Mouse (Mus musculus) erythroid progenitor cell, adult 5-6 weeks (primary cell): Measurements from ENCODE around the gene Sord. TPM values are rescaled to one million over a fixed set of nuclear protein-coding genes. Genes with fewer than 3 reads are reported as not detected.
A peak's percentile ranks its signal among the peaks of the same experiment; 100 is the strongest.

Experiments used
- ATAC-seq: replicated peaks from 2 replicates; pipeline ENCODE4 v1.8.0; 2016; ENCODE audit warnings: moderate number of reproducible peaks, mild to moderate bottlenecking, moderate TSS enrichment, inconsistent platforms; ENCODE audit not compliant: poor library complexity, low FRiP score, severe bottlenecking
- total RNA-seq, 2 experiments: library from RNA; stranded (forward) in 1 of 2; stranded (reverse) in 1 of 2; fragments of 150-400 nt in 1 of 2; fragments of 186-747, 209-891 nt in 1 of 2; gene quantifications; 2 replicates each; pipeline versions ENCODE4 v1.2.3 to v1.2.4; 2015 to 2017; ENCODE audit warnings: low replicate concordance in 2 of 2

Sord gene
- total RNA-seq, 2 experiments from 2014 or later = 29.5 to 32.3 TPM

- ATAC-seq = no peak
Measured at GRCm38 (mm10) chr2:122300656-122301020, 66.1 kb downstream of the Sord start.

- no peak for ATAC-seq
Measured at GRCm38 (mm10) chr2:122301081-122301920, 66.8 kb downstream of the Sord start.

- ATAC-seq = no peak
Measured at GRCm38 (mm10) chr2:122301921-122302573, 67.5 kb downstream of the Sord start.

- ATAC-seq = peak; percentile 68; the same call in 1 of the 2 replicates
Measured at GRCm38 (mm10) chr2:122302574-122303241, 68.2 kb downstream of the Sord start.

GRCm38 (mm10) chr2:122304544-122304943, 70.0 kb downstream of the Sord start:
- ATAC-seq = no peak

GRCm38 (mm10) chr2:122305097-122305892, 70.7 kb downstream of the Sord start:
- ATAC-seq = no peak

- no peak for ATAC-seq
Measured at GRCm38 (mm10) chr2:122306184-122306583, 71.6 kb downstream of the Sord start.

- no peak for ATAC-seq
Measured at GRCm38 (mm10) chr2:122309647-122310046, 75.1 kb downstream of the Sord start.

GRCm38 (mm10) chr2:122311561-122311960, 77.0 kb downstream of the Sord start:
- ATAC-seq = no peak

- ATAC-seq = peak; percentile 61; the same call in 1 of the 2 replicates
Measured at GRCm38 (mm10) chr2:122312722-122313417, 78.3 kb downstream of the Sord start.

GRCm38 (mm10) chr2:122313536-122313935, 79.0 kb downstream of the Sord start, which contains the start of gene Duoxa1:
Gene Duoxa1, minus strand, starts transcription at chr2:122313730.
- ATAC-seq = no peak

Other genes starting within 250 kb of the Sord start
- gene Eif3j1, start 206.2 kb upstream of the Sord start, total RNA-seq (2015; ENCODE audit: low replicate concordance) = 15.5 and 21.6 TPM in 2 replicates
- gene Eif3j1, start 206.2 kb upstream of the Sord start, total RNA-seq (2017; ENCODE audit: low replicate concordance) = 25.6 and 31.8 TPM in 2 replicates
- gene Spg11, start 116.4 kb upstream of the Sord start, total RNA-seq (2015; ENCODE audit: low replicate concordance) = 3.2 and 5.0 TPM in 2 replicates
- gene Spg11, start 116.4 kb upstream of the Sord start, total RNA-seq (2017; ENCODE audit: low replicate concordance) = 6.1 and 6.2 TPM in 2 replicates
- gene B2m, start 87.1 kb upstream of the Sord start, total RNA-seq (2015; ENCODE audit: low replicate concordance) = 1,990 and 2,125 TPM in 2 replicates
- gene B2m, start 87.1 kb upstream of the Sord start, total RNA-seq (2017; ENCODE audit: low replicate concordance) = 900 and 923 TPM in 2 replicates
- gene Trim69, start 74.0 kb upstream of the Sord start, total RNA-seq (2015; ENCODE audit: low replicate concordance) = 1.4 TPM in 1 of 2 replicates, not detected in the other
- gene Trim69, start 74.0 kb upstream of the Sord start, total RNA-seq (2017; ENCODE audit: low replicate concordance) = 1.7 TPM in 1 of 2 replicates, not detected in the other
- gene Patl2, start 48.6 kb upstream of the Sord start, total RNA-seq (2015; ENCODE audit: low replicate concordance) = not detected in 2 replicates
- not detected in 2 replicates for gene Patl2, start 48.6 kb upstream of the Sord start, total RNA-seq (2017; ENCODE audit: low replicate concordance)
- not detected in 2 replicates for gene Terb2, start 48.5 kb upstream of the Sord start, total RNA-seq (2015; ENCODE audit: low replicate concordance)
- gene Terb2, start 48.5 kb upstream of the Sord start, total RNA-seq (2017; ENCODE audit: low replicate concordance) = not detected in 2 replicates
- gene Duox2, start 63.7 kb downstream of the Sord start, total RNA-seq (2015; ENCODE audit: low replicate concordance) = not detected in 2 replicates
- gene Duox2, start 63.7 kb downstream of the Sord start, total RNA-seq (2017; ENCODE audit: low replicate concordance) = not detected in 2 replicates
- gene Duoxa2, start 64.2 kb downstream of the Sord start, total RNA-seq (2015; ENCODE audit: low replicate concordance) = not detected in 2 replicates
- not detected in 2 replicates for gene Duoxa2, start 64.2 kb downstream of the Sord start, total RNA-seq (2017; ENCODE audit: low replicate concordance)
- not detected in 2 replicates for gene Duoxa1, start 79.0 kb downstream of the Sord start, total RNA-seq (2015; ENCODE audit: low replicate concordance)
- gene Duoxa1, start 79.0 kb downstream of the Sord start, total RNA-seq (2017; ENCODE audit: low replicate concordance) = not detected in 2 replicates
- not detected in 2 replicates for gene Duox1, start 80.9 kb downstream of the Sord start, total RNA-seq (2015; ENCODE audit: low replicate concordance)
- not detected in 2 replicates for gene Duox1, start 80.9 kb downstream of the Sord start, total RNA-seq (2017; ENCODE audit: low replicate concordance)
- gene Shf, start 134.4 kb downstream of the Sord start, total RNA-seq (2015; ENCODE audit: low replicate concordance) = 11.3 and 15.1 TPM in 2 replicates
- 9.0 and 22.3 TPM in 2 replicates for gene Shf, start 134.4 kb downstream of the Sord start, total RNA-seq (2017; ENCODE audit: low replicate concordance)
- gene Slc28a2, start 191.7 kb downstream of the Sord start, total RNA-seq (2015; ENCODE audit: low replicate concordance) = 9.7 and 23.1 TPM in 2 replicates
- gene Slc28a2, start 191.7 kb downstream of the Sord start, total RNA-seq (2017; ENCODE audit: low replicate concordance) = 8.8 and 10.7 TPM in 2 replicates